Mouse (Mus musculus): ENCODE measurements around the gene Ddhd1.

- no peak for TF ChIP-seq MAFK (IDR thresholded peaks at IDR 0.05; ENCODE audit: insufficient read depth, low read depth, low read length)
- TF ChIP-seq ZC3H11A (IDR thresholded peaks at IDR 0.05; ENCODE audit: borderline replicate concordance, low read depth, low read length), result no peak
These were observed 41.4 kb downstream of the Ddhd1 start for GRCm38 (mm10) chr14:45616526-45616925.
